Mouse (Mus musculus): ENCODE data around the gene Wbp4.

- TF ChIP-seq POLR2A (IDR thresholded peaks at IDR 0.05; ENCODE audit: insufficient read depth, low read length) (no peak), CTCF (IDR thresholded peaks at IDR 0.05; ENCODE audit: low read depth, low read length) (no peak), EP300 (IDR thresholded peaks at IDR 0.05; ENCODE audit: insufficient read depth, low read depth, low read length) (no peak)
Observed at GRCm38 (mm10) chr14:79500756-79501155, 19.4 kb upstream of the Wbp4 start.

All from ES-Bruce4 (cell line).